Mouse (Mus musculus) mouse trophoblast stem cell (cell line): ENCODE measurements around the gene Vmn1r91.
"Not testable (repeated sequence)": the region's sequence is repeated elsewhere in the genome, so short reads cannot be mapped to it uniquely, and the experiment has no call there.

Experiments
- in situ Hi-C, 2 experiments: fragments of 300-500 bp; cut with MseI, MboI; formaldehyde crosslinking; loops; 2 replicates in 1 of 2; 3 replicates in 1 of 2; pipeline ENCODE4 v1.15.1; 2025

Gene Vmn1r91

DNA sequence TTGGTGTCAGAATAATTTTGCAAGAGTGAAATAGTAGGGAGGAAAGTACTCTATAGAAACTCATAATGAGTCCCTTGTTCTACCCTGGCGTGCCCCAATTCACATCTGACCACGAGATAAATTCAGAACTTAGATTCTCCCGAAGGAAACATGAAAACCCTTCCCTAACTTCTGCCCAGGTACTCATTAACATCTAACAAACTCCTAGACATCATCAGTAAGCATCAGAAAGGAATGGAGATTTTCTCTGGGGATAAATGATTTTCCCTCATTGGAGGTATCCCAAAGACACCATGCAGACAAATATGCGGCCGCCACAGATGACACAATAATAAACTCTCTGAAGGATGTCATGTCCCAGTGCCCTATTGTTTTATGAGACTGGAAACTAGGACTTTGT is at the start of gene Vmn1r91:
TSS of gene Vmn1r91 (plus strand) at position 301 of the 400 bp plus-strand sequence.
- in situ Hi-C loops: not testable (repeated sequence)

DNA sequence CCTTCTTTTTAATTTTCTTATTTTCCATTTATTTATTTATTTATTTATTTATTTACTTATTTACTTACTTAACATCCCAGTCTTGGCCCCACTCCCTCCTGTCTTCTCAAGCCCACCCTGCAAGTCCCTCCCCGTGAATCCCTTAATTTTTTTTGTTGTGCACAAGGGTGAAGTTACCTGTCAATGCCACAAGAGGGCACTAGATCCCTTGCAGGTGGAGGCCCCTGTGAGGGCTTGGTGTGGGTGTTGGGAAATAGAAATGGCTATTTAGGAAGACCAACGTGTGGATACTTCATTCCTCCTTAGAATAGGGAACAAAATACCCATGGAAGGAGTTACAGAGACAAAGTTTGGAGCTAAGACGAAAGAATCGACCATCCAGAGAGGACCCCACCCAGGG is 35.4 kb upstream of the Vmn1r91 start:
- in situ Hi-C loops: not testable (repeated sequence)

DNA sequence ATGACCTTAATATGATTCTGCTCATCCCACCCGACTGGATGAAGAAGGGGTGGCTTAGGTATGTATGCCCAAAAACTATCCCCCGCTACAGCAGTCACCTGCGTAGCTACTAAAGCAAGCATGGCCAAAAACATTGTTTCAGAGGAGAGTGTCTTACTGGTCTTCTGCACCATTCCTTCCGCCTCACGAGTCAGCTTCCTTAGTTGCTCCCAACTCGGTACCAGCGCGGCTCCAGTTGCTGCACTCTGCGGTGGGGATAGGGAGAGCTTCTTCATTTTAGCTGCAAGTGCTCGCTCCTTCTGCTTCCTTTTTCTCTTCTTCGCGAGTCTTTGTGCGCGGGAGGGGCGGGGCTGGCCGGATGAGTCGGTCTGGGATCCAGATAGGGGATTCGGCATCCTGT is 21.4 kb upstream of the Vmn1r91 start:
- in situ Hi-C loops: not testable (repeated sequence)

DNA sequence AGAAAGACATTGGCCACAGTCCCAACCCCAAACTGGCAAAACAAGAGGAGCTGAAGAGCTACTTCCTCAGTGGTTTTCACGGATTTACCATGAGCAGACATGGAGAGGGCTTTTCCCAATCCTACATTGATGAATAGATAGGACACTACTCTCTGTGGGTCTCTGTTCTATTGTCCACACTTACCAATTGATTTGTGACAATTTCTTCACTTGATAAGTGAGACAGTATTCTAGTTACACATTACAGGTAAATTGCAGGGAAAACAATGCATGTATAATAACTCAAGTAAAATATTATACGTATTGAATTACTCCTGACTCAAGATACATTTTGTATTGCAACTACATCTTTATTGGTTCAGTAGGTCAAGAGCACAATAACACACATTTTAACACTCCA is 23.0 kb downstream of the Vmn1r91 start, which contains the start of gene Gm16442:
TSS of gene Gm16442 (minus strand) at position 101 of the 400 bp plus-strand sequence.
- in situ Hi-C loops: not testable (repeated sequence)

DNA sequence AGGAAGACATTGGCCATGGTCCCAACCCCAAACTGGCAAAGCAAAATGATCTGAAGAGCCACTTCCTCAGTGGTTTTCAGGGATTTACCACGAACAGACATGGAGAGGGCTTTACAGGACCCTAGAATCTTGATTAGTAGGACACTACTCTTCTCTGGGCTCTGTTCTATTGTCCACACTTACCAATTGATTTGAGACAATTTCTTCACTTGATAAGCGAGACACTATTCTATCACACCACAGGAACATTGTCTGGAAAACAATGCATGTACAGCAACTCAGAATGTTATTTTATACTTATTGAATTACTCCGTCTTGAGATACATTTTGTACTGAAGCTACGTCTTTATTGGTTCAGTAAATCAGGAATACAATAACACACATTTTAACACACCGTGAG is 39.5 kb downstream of the Vmn1r91 start, which contains the start of gene Vmn1r93:
TSS of gene Vmn1r93 (minus strand) at position 101 of the 400 bp plus-strand sequence.
- in situ Hi-C loops: not testable (repeated sequence)
